Mouse (Mus musculus): ENCODE measurements around the gene Tcf7.
"Not testable (repeated sequence)": the region's sequence is repeated elsewhere in the genome, so short reads cannot be mapped to it uniquely, and the experiment has no call there.

Gene Tcf7

GRCm38 (mm10) chr11:52227466-52228226 is 55.2 kb downstream of the Tcf7 start:
- DNase-seq (ENCODE audit: low spot score), result peak; percentile 65

GRCm38 (mm10) chr11:52227053-52227452 is 55.8 kb downstream of the Tcf7 start:
- no peak for DNase-seq (ENCODE audit: low spot score)

- DNase-seq (ENCODE audit: low spot score), result no peak
These were observed 56.7 kb downstream of the Tcf7 start for GRCm38 (mm10) chr11:52225986-52226599.

- peak; percentile 40 for DNase-seq (ENCODE audit: low spot score)
These were observed 58.7 kb downstream of the Tcf7 start for GRCm38 (mm10) chr11:52223968-52224682.

GRCm38 (mm10) chr11:52222891-52223290 is 59.9 kb downstream of the Tcf7 start:
- DNase-seq (ENCODE audit: low spot score), result no peak

GRCm38 (mm10) chr11:52221921-52222320 is 60.9 kb downstream of the Tcf7 start:
- DNase-seq (ENCODE audit: low spot score), result not testable (repeated sequence)

- no peak for DNase-seq (ENCODE audit: low spot score)
These were observed 62.5 kb downstream of the Tcf7 start for GRCm38 (mm10) chr11:52220282-52220681.

- no peak for DNase-seq (ENCODE audit: low spot score)
These were observed 68.9 kb downstream of the Tcf7 start, which contains the start of gene Olfr1371 for GRCm38 (mm10) chr11:52213887-52214286. Gene Olfr1371 (minus strand): TSS chr11:52213987.
